Mouse (Mus musculus): ENCODE results near the gene Olfr368. TPM values are rescaled to one million over a fixed set of nuclear protein-coding genes. Genes with fewer than 3 reads are reported as not detected.

Gene Olfr368
- not detected for total RNA-seq (2021)

DNA sequence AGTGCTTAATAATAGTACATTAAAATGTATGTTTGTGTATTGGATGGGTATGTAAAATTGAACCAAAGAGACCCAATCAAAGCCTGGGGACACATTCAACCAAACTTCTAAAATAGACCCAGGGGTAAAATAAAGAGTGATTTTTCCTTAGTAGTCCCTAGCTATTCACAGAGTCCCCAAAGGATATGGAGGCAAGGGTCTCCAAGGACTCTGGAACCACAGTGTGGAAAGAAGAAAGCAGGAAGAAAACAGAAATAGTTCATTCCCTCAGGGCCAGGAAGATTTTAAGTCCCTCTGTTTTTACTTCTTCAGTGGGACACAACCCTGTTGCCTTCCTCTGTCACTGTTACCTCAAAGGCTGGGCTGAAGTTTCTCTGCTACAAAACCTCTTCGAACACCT is at the start of gene Olfr368:
TSS of gene Olfr368 (plus strand) at position 301 of the 400 bp plus-strand sequence.
- no peak for DNase-seq (ENCODE audit: extremely low spot score in 1 of 2, low spot score in 1 of 2)

GRCm38 (mm10) chr2:37333321-37333720 is 7.0 kb downstream of the Olfr368 start:
- no peak for DNase-seq (ENCODE audit: extremely low spot score in 1 of 2, low spot score in 1 of 2)

GRCm38 (mm10) chr2:37338497-37339187 is 12.3 kb downstream of the Olfr368 start:
- peak; percentile 45 to 78 for DNase-seq (ENCODE audit: extremely low spot score in 1 of 2, low spot score in 1 of 2)

GRCm38 (mm10) chr2:37351671-37352070 is 25.4 kb downstream of the Olfr368 start:
- DNase-seq (ENCODE audit: extremely low spot score in 1 of 2, low spot score in 1 of 2) = no peak

DNA sequence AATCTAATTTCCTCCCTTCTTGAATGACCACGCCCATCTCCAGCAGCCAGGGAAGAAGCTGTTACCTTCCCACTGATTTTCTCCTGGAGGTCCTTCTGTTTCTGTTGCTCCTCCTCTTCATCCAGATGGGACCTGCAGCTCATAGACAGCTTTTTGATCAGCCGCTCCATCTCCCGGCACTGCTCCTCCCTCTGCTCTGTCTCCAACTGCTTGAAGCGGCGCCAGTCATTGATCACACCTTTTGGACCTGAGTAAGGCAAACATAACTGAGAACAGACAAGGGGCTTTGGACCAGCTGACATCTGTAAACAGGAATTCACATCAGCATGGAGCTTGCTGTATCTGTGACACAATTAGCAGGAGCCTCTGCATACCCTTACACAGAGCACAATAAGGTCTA is 29.3 kb downstream of the Olfr368 start:
- no peak for DNase-seq (ENCODE audit: extremely low spot score in 1 of 2, low spot score in 1 of 2)

DNA sequence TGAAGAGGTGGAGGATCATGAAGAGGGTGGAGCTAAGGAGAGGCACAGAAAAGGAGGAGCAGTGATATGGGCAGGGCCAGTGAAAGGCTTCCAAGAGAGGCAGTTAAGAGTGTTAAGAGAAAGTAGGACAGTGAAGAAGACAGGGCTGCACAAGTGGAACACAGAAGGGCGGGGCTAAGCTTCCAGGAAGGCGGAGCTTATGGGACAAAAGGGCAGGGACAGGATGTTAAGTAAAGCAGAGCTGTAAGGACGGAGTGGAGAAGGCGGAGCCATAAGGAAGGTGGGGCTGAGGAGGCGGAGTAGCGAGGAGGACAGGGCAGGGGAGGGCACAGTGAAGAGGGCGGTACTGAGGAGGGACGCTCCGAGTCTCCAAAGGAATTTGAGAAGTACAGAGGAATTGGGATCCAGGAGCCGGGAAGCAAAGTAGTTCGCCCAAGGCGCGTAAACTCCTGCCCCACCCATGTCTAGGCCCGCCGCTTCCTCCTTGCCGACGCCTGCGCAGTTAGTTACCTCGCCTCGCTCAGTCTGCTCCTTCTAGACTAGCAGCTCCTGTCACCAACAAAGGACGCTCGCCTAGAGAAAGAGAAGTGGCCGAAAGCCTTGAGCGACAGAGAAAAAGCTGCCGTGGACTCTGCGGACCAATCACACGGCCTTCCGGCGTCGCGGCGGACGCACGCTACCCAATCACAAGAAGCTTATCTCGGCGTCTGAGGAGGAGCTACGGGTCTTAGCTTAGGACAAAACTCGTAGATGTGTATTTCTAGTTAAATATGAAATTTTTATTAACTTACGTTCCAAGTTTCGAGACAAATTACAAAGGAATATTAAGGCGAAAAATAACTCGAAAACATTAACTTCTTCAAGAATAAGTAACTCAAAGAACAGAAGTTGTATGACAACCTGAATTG is 32.6 kb downstream of the Olfr368 start, which contains the start of gene Pdcl:
TSS of gene Pdcl (minus strand) at position 700 of the 908 bp plus-strand sequence.
- DNase-seq (ENCODE audit: extremely low spot score in 1 of 2, low spot score in 1 of 2) = peak; percentile 70 to 73

- DNase-seq (ENCODE audit: extremely low spot score in 1 of 2, low spot score in 1 of 2) = no peak
Measured at GRCm38 (mm10) chr2:37359908-37360307, 33.6 kb downstream of the Olfr368 start.

GRCm38 (mm10) chr2:37370651-37371050 is 44.3 kb downstream of the Olfr368 start:
- no peak for DNase-seq (ENCODE audit: extremely low spot score in 1 of 2, low spot score in 1 of 2)

- no peak for DNase-seq (ENCODE audit: extremely low spot score in 1 of 2, low spot score in 1 of 2)
Measured at GRCm38 (mm10) chr2:37376018-37376417, 49.7 kb downstream of the Olfr368 start.

DNA sequence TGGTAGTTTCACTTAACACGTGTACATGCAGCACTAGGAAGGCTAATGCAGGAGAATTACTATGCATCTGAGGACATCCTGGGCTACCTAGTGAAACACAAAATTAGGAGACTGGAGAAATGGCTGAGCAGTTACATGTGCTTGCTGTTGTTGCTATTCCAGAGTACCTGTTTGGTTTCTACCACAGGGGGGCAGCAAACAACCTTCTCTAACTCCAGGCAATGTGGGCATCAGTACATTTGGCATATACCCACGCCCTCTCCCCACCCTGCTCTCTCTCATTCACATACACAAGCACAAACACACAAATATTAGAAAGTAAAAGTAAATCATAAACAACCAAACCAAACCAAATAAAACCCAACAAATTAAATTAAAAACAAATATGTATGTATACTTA is 53.9 kb downstream of the Olfr368 start:
- peak in 1 of 2 experiments; percentile 55 for DNase-seq (ENCODE audit: extremely low spot score in 1 of 2, low spot score in 1 of 2)

Other genes with a start within 250 kb of the Olfr368 start
- not detected for gene Olfr361, start 237.2 kb upstream of the Olfr368 start, total RNA-seq (2021)
- gene Olfr362, start 208.6 kb upstream of the Olfr368 start, total RNA-seq (2021) = not detected
- gene Olfr364-ps1, start 187.2 kb upstream of the Olfr368 start, total RNA-seq (2021) = not detected
- under 1 TPM in 1 of 2 experiments, not detected in 1; 0.12 TPM for gene Olfr365, start 138.3 kb upstream of the Olfr368 start, total RNA-seq (2021)
- gene Olfr366, start 114.9 kb upstream of the Olfr368 start, total RNA-seq (2021) = not detected
- gene Pdcl, start 32.8 kb downstream of the Olfr368 start, total RNA-seq (2021) = 10 to 100 TPM; 27.0 to 28.4 TPM
- 10 to 100 TPM; 80.3 to 83.2 TPM for gene Rc3h2, start 96.4 kb downstream of the Olfr368 start, total RNA-seq (2021)
- gene Zbtb26, start 116.6 kb downstream of the Olfr368 start, total RNA-seq (2021) = 1 to 10 TPM; 8.6 to 9.5 TPM
- gene Zbtb6, start 116.7 kb downstream of the Olfr368 start, total RNA-seq (2021) = 10 to 100 TPM; 14.9 to 15.1 TPM
- 10 to 100 TPM; 90.4 to 93.1 TPM for gene Rabgap1, start 116.8 kb downstream of the Olfr368 start, total RNA-seq (2021)
- gene Gpr21, start 189.8 kb downstream of the Olfr368 start, total RNA-seq (2021) = 1 to 10 TPM; 1.8 to 3.7 TPM